Mouse (Mus musculus) lung, adult 18-20 months (tissue): Measurements from ENCODE around the gene Vcan.

Source experiments
- DNase-seq, 2 experiments: peaks; one replicate each; pipeline ENCODE4 v3.0.0; 2022; ENCODE audit warnings: mixed read lengths in 2 of 2

The Vcan gene

GRCm38 (mm10) chr13:89720497-89720896 lies 21.8 kb downstream of the Vcan start:
- DNase-seq = no peak

GRCm38 (mm10) chr13:89709497-89710201 lies 32.7 kb downstream of the Vcan start:
- no peak for DNase-seq

- DNase-seq = no peak
Measured at GRCm38 (mm10) chr13:89708151-89708927, 34.0 kb downstream of the Vcan start.

- no peak for DNase-seq
Measured at GRCm38 (mm10) chr13:89702395-89702794, 39.9 kb downstream of the Vcan start.

- no peak for DNase-seq
Measured at GRCm38 (mm10) chr13:89699998-89700555, 42.2 kb downstream of the Vcan start.

- DNase-seq = no peak
Measured at GRCm38 (mm10) chr13:89692597-89692996, 49.7 kb downstream of the Vcan start.

- DNase-seq = no peak
Measured at GRCm38 (mm10) chr13:89683490-89683889, 58.8 kb downstream of the Vcan start.

- no peak for DNase-seq
Measured at GRCm38 (mm10) chr13:89682254-89682653, 60.1 kb downstream of the Vcan start.

- no peak for DNase-seq
Measured at GRCm38 (mm10) chr13:89679756-89680155, 62.6 kb downstream of the Vcan start.

- DNase-seq = no peak
Measured at GRCm38 (mm10) chr13:89670505-89670904, 71.8 kb downstream of the Vcan start.

- no peak for DNase-seq
Measured at GRCm38 (mm10) chr13:89668981-89669880, 73.1 kb downstream of the Vcan start.

GRCm38 (mm10) chr13:89668069-89668468 lies 74.2 kb downstream of the Vcan start:
- no peak for DNase-seq

- DNase-seq = no peak
Measured at GRCm38 (mm10) chr13:89661688-89662087, 80.6 kb downstream of the Vcan start.

- DNase-seq = no peak
Measured at GRCm38 (mm10) chr13:89657046-89657445, 85.3 kb downstream of the Vcan start.

- no peak for DNase-seq
Measured at GRCm38 (mm10) chr13:89653279-89653678, 89.0 kb downstream of the Vcan start.

- no peak for DNase-seq
Measured at GRCm38 (mm10) chr13:89652773-89653172, 89.5 kb downstream of the Vcan start.

- DNase-seq = no peak
Measured at GRCm38 (mm10) chr13:89645589-89645988, 96.7 kb downstream of the Vcan start.

GRCm38 (mm10) chr13:89637012-89637411 lies 105.3 kb downstream of the Vcan start:
- DNase-seq = peak in 1 of 2 experiments; percentile 10

GRCm38 (mm10) chr13:89634137-89634683 lies 108.1 kb downstream of the Vcan start:
- DNase-seq = no peak

- DNase-seq = no peak
Measured at GRCm38 (mm10) chr13:89619064-89619463, 123.2 kb downstream of the Vcan start.

GRCm38 (mm10) chr13:89607399-89607798 lies 134.9 kb downstream of the Vcan start:
- no peak for DNase-seq
